8 mouse cellular contexts compared by ENCODE assay signal in genomic region chr2:121271928-121272516, GRCm38 (mm10). TPM values are rescaled to one million over a fixed set of nuclear protein-coding genes. Genes with fewer than 3 reads are reported as not detected.
DNase-seq lines count a peak whose midpoint lies in the region; ATAC-seq and TF ChIP-seq lines count a peak whose summit lies in the region.

No protein-coding gene starts in this region.

- H3K4me3 ChIP-seq in megakaryocyte, embryonic 14.5 days (replicated peaks) = peak overlapping the region; percentile 96
- H3K4me3 ChIP-seq in limb, embryonic 14.5 days (replicated peaks; ENCODE audit: low read length) = peak overlapping the region; percentile 59; the same call in 1 of the 2 replicates
- peak overlapping the region; percentile 96; the same call in 1 of the 2 replicates for H3K4me3 ChIP-seq in stomach, embryonic 16.5 days (replicated peaks; ENCODE audit: low read length)

- no peak overlapping the region; the same call in 1 of the 2 replicates for H3K9ac ChIP-seq in limb, embryonic 14.5 days (ENCODE audit: low read depth, low read length, severe bottlenecking)
- H3K9ac ChIP-seq in stomach, embryonic 16.5 days (ENCODE audit: low read length) = peak overlapping the region; percentile 63; the same call in 1 of the 2 replicates

- peaks cover 44% of the 10 kb centered on the region for H3K4me1 ChIP-seq in megakaryocyte, embryonic 14.5 days
- peaks cover 5% of the 10 kb centered on the region; the same call in 1 of the 2 replicates for H3K4me1 ChIP-seq in limb, embryonic 14.5 days (ENCODE audit: control insufficient read depth, insufficient read depth, low read length)
- peaks cover 7% of the 10 kb centered on the region; the same call in 1 of the 2 replicates for H3K4me1 ChIP-seq in stomach, embryonic 16.5 days (ENCODE audit: control insufficient read depth, insufficient read depth, low read length)

- H3K4me2 ChIP-seq in limb, embryonic 14.5 days (replicated peaks; ENCODE audit: low read depth, low read length, severe bottlenecking) = peak overlapping the region; percentile 55
- H3K4me2 ChIP-seq in stomach, embryonic 16.5 days (ENCODE audit: low read depth, low read length) = peak overlapping the region; percentile 71

- no peak for ATAC-seq in megakaryocyte, adult 5-6 weeks (ENCODE audit: poor library complexity, severe bottlenecking)
- no peak for ATAC-seq in limb, embryonic 14.5 days (ENCODE audit: low FRiP score, low read depth)
- ATAC-seq in stomach, embryonic 16.5 days (ENCODE audit: insufficient read depth, low FRiP score) = no peak
- ATAC-seq in monocyte, adult 5-6 weeks (replicated peaks; ENCODE audit: insufficient number of reproducible peaks, low FRiP score, low TSS enrichment, poor library complexity, severe bottlenecking) = no peak

- H3K9me3 ChIP-seq in megakaryocyte, embryonic 14.5 days = no peaks in the 10 kb centered on the region
- H3K9me3 ChIP-seq in limb, embryonic 14.5 days (ENCODE audit: control insufficient read depth, low read length) = no peaks in the 10 kb centered on the region
- no peaks in the 10 kb centered on the region for H3K9me3 ChIP-seq in stomach, embryonic 16.5 days (replicated peaks; ENCODE audit: control insufficient read depth, low read length)

- peak; percentile 13 for DNase-seq in embryo, embryonic 11 days
- no peak for DNase-seq in embryo, embryonic 10 days (ENCODE audit: low spot score)
- no peak for DNase-seq in limb, embryonic 14.5 days (ENCODE audit: low spot score)
- no peak for DNase-seq in adrenal gland, postnatal 14 days

- no peak for TF ChIP-seq POLR2A in limb, embryonic 14.5 days (IDR thresholded peaks at IDR 0.05; ENCODE audit: borderline replicate concordance, extremely low read depth, insufficient read depth, insufficient read length)

- 23% methylated on average over 4 of the region's 4 CpGs for WGBS in limb, embryonic 14.5 days
- WGBS in stomach, embryonic 16.5 days = 18% methylated on average over 4 of the region's 4 CpGs

- H3K27me3 ChIP-seq in megakaryocyte, embryonic 14.5 days (replicated peaks) = no peaks in the 10 kb centered on the region
- no peaks in the 10 kb centered on the region for H3K27me3 ChIP-seq in limb, embryonic 14.5 days (ENCODE audit: control insufficient read depth, insufficient read depth, low read length)
- H3K27me3 ChIP-seq in stomach, embryonic 16.5 days (ENCODE audit: control insufficient read depth, insufficient read depth, low read length) = no peaks in the 10 kb centered on the region

- H3K27ac ChIP-seq in limb, embryonic 14.5 days (replicated peaks; ENCODE audit: low read depth, low read length) = no peak overlapping the region
- no peak overlapping the region for H3K27ac ChIP-seq in stomach, embryonic 16.5 days (ENCODE audit: low read length)

- peaks cover 30% of the 10 kb centered on the region for H3K36me3 ChIP-seq in megakaryocyte, embryonic 14.5 days (replicated peaks; ENCODE audit: low read length)
- H3K36me3 ChIP-seq in limb, embryonic 14.5 days (ENCODE audit: control insufficient read depth, insufficient read depth, low read length) = peaks cover 32% of the 10 kb centered on the region
- peaks cover 5% of the 10 kb centered on the region; the same call in 1 of the 2 replicates for H3K36me3 ChIP-seq in stomach, embryonic 16.5 days (ENCODE audit: control insufficient read depth, insufficient read depth, low read length)

RNA-seq across cellular contexts. Expression of gene Trp53bp1, which starts 0.8 kb away (rescaled TPM):
- 8.6 TPM in 1 of 2 replicates, not detected in the other for polyA plus RNA-seq in megakaryocyte, embryonic 14.5 days (2012; ENCODE audit: insufficient read depth, low replicate concordance)
- total RNA-seq in megakaryocyte, adult 5-6 weeks (2015) = 8.3 and 10.3 TPM in 2 replicates
- 4.6 and 7.9 TPM in 2 replicates for total RNA-seq in megakaryocyte, adult 5-6 weeks (2017)
- 67.7 and 75.6 TPM in 2 replicates for polyA plus RNA-seq in limb, embryonic 14.5 days (2012; rRNA removed)
- polyA plus RNA-seq in limb, embryonic 14.5 days (2014; fragmentation: Nextera tagmentation; extraction: Ambion mirVana) = 51.2 and 67.2 TPM in 2 replicates
- polyA plus RNA-seq in stomach, embryonic 16.5 days (2015; fragmentation: Nextera tagmentation; extraction: Ambion mirVana) = 50.0 and 55.5 TPM in 2 replicates
- total RNA-seq in monocyte, adult 5-6 weeks (2017) = 15.8 to 38.3 TPM (median 16.2 TPM) in 3 replicates
- total RNA-seq in adrenal gland, postnatal 14 days (2021) = 58.6 and 59.9 TPM in 2 replicates

RNA-seq across cellular contexts. Expression of gene Map1a, which starts 17.4 kb away (rescaled TPM):
- polyA plus RNA-seq in megakaryocyte, embryonic 14.5 days (2012; ENCODE audit: insufficient read depth, low replicate concordance) = 1.6 and 11.4 TPM in 2 replicates
- total RNA-seq in megakaryocyte, adult 5-6 weeks (2015) = 0.96 TPM in 1 of 2 replicates, not detected in the other
- 0.04 and 0.08 TPM in 2 replicates for total RNA-seq in megakaryocyte, adult 5-6 weeks (2017)
- polyA plus RNA-seq in limb, embryonic 14.5 days (2012; rRNA removed) = 7.1 and 7.6 TPM in 2 replicates
- polyA plus RNA-seq in limb, embryonic 14.5 days (2014; fragmentation: Nextera tagmentation; extraction: Ambion mirVana) = 7.8 and 9.3 TPM in 2 replicates
- 3.2 and 3.5 TPM in 2 replicates for polyA plus RNA-seq in stomach, embryonic 16.5 days (2015; fragmentation: Nextera tagmentation; extraction: Ambion mirVana)
- total RNA-seq in monocyte, adult 5-6 weeks (2017) = 0.10 TPM in 1 of 3 replicates, not detected in the others
- total RNA-seq in adrenal gland, postnatal 14 days (2021) = 5.1 and 12.0 TPM in 2 replicates
